Mouse (Mus musculus) monocyte, adult 5-6 weeks (primary cell): Measurements from ENCODE around the gene Nicn1. TPM values are rescaled to one million over a fixed set of nuclear protein-coding genes. Genes with fewer than 3 reads are reported as not detected.
"Not testable (repeated sequence)": the region's sequence is repeated elsewhere in the genome, so short reads cannot be mapped to it uniquely, and the experiment has no call there.

Source experiments
- ATAC-seq: fragments of 153-309, 156-312 bp; replicated peaks from 2 replicates; pipeline ENCODE4 v1.8.0; 2017; ENCODE audit warnings: mild to moderate bottlenecking; ENCODE audit not compliant: low TSS enrichment, insufficient number of reproducible peaks, severe bottlenecking, poor library complexity, low FRiP score
- total RNA-seq: library from RNA; stranded (forward); fragments of 200-1000, 200-491, 200-594 nt; gene quantifications from 3 replicates; pipeline ENCODE4 v1.2.3, GENCODE M21; 2017

Nicn1 gene
- 1.1 to 1.9 TPM (median 1.6 TPM) in 3 replicates for total RNA-seq

DNA sequence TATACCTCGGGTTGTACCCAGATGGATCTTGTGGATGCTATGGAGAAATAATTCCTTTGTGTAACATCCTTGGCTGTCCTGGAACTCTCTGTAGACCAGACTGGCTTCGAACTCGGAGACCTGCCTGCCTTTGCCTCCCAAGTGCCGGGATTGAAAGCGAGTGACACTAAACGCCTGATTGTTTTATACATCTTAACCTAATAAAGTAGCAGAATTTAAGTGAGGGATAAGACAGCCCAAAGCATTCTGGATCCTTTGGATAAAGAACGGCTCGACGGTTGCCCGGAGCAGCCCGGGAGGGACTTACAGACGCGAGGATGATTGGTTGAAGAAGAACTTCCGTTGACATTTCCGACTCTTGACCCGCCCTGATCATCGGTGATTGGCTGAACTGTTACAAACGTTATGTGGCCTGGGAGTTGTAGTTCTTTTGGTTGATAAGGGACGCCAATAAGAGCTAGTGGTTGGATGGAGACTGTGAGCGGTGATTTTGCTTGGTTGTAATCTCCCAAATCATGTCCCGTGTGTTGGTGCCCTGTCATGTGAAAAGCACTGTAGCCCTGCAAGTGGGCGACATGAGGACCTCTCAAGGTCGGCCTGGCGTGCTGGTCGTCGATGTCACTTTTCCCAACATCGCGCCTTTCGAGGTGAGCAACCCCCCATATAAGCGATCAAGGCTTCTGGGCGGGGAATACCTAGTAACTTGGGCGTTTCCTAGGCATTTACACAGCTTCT lies at the start of gene Nicn1:
Nicn1 (plus strand) TSS at position 414 of the 735 bp plus-strand sequence.
- ATAC-seq, result peak; percentile 100

DNA sequence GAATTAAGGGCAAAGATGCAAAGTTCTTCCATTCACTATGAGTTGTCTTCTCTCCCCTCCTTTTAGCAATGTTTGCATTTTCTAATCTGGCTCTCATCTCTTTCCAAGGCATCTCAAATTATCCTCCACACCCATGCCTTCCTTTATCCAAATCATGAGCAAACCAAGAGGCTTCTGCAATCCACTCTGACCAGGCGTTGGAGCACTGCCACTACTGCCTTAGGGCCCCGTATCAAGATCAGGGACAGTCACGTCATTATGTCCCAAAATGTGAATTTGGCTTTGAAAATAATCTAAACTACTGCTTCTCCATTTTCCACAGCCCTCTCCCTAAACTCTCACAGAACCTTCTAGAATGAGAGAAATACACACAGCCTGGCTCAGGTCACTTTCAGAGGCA lies 45.7 kb upstream of the Nicn1 start:
- ATAC-seq, result no peak

DNA sequence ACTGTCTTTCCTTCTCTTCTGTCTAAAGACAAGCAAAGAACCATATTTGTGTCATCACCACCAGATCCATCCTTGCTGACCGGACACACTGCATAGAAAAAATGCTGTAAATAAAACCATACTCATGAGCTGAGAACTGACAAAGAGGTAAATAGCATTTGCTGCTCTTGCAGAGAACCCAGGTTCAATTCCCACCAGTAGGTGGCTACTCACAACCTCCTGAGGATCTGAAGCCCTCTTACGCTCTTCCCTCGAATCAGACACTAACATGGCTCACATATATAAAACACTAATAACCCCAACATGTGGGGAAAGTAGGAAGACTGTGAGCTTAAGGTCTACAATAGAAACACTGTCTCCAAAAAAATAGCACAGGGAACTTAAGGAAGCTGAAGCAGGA lies 45.2 kb upstream of the Nicn1 start:
- ATAC-seq, result no peak

DNA sequence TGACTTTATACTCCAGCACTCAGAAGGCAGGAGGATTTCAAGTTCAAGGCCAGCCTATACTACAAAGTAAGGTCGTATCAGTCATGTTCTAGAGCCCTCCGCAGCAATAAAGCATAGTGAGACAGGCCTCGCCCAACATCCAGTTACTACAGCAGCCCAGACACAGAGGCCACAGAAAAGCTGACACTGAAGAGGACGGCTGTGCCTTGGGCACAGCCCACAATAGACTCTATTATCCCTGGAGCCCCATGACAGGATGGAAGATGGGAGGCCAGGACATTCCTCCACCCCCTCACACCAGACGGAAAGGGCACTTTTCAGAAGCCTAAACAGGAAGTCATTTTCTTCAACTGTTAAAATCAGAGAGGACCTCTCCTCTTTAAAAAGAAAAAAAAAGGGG lies 41.3 kb upstream of the Nicn1 start:
- ATAC-seq, result no peak

DNA sequence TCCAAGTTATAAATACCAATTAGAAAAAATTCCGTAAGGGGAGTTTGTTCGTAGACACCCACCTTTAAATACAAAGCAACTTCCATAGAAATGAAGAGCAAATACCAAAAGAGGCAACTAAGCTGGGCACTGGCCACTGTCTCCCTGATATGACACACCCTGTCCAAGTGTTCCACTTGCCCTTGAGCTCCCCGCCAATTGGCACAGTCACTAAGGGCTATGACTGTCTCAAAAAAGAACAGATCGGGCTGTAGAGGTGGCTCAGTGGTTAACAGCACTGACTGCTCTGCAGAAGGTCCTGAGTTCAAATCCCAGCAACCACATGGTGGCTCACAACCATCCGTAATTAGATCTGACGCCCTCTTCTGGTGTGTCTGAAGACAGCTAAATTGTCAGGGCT lies 38.4 kb upstream of the Nicn1 start:
- no peak for ATAC-seq

DNA sequence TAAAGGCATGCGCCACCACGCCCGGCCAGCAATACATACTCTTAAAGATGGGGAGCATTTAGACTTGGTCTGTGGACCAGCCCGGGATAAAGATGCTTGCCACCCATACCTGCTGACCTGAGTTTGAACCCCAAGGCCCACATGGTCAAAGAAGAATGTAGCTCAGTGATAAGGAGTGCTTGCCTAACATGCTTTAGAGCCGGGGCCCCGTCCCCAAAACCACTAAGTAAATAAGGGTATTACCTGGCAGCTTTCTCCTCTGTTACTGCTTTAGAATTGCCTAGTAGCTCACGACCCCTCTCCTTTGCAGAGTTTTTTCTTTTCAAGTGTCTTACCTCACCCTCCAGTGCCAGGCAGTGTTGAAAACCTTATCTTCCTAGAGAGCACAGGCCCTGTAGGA lies 37.5 kb upstream of the Nicn1 start:
- ATAC-seq, result no peak

DNA sequence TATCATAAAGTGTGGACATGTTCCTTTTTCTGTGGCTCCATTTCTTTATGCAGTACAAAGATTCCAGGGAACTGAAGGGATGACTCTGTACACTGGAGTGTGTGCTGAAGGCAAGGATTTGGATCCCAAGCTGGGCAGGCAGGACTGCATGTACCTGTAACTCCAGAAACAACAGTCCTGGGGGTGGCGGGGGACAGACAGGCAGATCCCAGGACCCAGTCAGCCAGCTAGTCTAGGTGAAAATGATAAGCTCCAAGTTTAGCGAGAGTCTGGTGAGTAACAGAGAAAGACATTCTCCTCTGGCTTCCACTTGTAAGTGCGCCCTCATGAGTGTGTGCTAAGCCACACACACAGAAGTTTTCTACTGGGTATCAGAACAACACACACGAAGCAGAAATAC lies 29.7 kb upstream of the Nicn1 start:
- ATAC-seq, result no peak

DNA sequence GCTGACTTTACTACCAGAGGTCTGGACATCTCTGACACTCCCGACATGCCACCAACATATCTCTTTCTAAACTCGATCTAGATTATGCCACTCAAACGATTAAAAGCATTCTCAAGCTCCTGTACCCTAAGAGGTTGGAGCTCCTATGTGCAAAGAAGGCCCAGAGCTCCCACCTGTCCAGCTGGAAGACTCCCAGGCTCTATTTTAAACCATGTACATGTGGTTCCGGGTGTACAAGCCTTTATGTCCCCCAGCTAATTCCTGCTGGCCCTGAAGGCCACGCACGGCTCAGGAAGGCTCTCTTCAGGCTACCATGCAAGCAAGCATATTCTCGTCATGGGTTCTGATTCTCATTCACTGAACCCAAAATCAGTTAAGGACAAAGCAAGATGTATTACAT lies 28.4 kb upstream of the Nicn1 start:
- ATAC-seq, result no peak

DNA sequence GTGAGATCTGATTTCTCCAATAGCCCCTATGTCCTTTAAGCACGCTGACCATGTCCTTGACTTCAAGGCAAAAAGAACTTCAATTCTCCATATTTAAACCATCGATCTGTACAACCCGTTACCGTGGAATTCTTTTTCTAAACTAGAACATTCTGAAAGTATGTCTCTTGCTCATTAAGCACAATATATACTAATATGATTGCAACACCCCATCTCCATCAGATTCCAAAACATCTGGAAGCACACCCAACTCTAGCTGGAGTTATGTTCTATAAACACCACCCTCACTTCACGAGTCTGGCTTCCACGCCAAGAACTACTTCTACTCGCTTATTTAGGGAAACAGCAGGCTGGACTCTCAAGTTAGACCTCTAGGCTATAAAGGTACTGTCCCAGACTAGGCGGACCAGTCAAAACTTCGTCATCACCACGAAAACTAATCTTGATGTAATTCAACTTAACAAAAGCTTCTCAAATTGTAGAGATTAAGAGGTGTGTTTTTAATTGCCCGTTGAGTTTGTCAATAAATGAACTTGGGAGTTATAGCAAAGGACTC lies 27.7 kb upstream of the Nicn1 start:
- no peak for ATAC-seq

DNA sequence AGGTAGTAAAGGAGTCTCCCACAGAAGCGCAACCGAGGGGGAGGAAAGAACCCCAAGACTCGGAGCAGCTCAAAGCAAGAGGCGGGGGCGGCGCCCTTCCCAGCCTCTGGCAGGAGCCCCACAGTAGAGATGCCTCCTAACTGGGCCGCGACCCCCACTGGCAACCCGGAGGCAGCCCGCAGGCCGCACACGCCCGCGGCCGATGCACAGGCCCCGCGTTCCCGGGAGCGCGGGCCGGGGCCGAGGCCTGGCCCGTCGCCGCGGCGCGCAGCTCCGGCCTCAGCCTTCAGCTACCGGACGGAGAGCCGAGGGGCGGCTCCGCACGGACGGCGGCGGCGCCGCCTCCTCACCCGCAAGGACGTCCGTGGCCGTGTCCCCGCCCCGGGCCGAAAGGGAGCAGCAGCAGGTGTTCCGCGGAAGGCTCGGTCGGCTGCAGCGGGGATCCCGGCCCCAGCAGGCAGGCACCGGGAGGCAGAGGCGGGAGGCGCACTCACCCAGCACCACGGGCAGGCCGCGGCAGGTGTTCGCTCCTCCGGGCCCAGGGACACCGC lies 27.0 kb upstream of the Nicn1 start:
- ATAC-seq, result no peak

DNA sequence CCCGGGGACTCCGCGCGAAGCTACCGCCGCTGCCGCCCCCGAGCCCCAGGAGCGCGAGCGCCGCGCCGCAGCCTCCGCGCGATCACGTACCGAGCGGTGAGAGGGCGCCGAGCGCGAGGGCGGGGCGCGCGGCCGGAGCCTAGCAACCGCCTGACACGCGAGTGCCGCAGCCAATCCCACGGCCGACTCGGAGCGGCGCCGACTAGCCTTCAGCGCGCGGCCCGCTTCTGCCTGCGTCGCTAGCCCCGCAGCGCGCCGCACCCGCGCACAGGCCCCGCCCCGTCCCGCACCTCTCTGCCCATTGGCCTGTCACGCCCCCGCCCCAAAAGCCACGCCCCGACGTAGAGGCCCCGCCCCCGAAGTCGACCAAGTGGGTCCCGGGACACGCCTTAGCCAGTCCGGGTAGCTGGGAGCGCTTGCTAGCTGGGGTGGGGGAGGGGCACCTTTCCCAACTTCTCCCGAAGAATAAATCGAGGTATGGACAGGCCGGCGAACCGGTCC lies 26.5 kb upstream of the Nicn1 start, which contains the start of gene Dag1:
Dag1 (minus strand) TSS at position 269 of the 501 bp plus-strand sequence.
- ATAC-seq, result peak; percentile 88

DNA sequence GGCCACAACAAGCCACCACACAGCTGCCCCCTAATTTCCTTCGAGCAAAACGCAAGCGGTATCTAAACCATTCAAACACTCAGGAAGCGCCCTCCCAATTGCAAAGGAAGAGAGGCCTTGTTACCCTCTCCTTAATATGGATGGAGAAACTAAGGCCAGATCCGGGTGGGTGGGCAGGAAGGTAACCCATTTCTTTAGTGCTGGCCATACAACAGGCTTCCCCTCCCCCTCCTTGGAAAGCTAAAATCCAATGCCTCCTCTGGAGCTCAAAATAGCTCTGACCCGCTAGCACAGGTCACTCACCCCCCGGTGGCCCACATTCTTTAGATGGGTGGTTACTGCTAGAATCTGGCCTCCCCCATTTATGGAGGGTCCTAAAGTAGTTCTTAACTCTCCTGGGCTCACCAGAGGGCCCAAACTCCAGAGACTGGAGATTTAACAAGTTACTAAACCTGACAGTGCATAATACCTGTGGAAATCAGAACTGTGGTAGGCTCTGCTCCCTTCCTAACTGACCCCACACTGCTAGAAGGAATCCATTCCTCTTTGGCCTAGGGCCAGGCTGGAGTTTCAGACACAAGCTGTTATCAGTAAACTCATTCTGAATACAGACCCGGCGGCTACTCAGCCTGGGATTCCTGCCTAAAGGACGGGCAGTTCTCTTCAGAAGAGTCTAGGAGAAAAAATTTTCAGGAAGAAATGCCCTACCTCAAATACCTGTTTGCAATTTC lies 25.9 kb upstream of the Nicn1 start:
- ATAC-seq, result 0 out of 2 replicates have a peak, but pooled peaks have one; percentile 1

DNA sequence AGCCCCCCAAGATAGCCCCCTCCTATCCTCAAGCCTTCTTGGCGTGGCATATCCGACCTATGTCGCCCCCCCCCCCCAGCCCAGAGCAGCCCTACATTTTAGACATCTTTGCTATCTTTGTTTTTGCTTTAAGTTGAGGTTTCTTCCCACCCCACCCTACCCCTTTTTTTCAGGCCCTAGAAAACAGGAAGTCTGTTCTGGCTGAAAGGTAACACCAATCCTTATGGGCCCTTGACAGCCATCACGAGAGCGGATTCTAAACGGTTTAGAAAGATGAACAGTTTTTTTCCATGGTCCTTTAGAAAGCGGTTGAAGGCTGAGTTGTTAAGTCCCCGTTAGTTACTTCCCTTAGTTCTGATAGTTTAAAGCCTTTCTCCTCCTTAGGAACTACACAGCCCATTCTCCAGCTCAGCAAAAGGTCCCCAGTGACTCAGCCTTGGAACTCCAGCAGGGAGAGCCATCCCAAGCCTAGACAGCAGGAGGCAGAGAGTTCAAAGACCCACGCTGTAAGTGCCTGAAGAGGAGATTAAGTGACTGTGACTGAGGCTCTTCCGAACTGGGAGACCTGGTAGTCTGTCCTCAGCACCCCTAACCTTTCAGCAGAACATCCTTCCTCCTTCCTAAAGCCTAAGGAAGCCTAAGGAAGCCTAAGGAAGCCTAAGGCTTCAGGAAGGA lies 23.8 kb upstream of the Nicn1 start:
- ATAC-seq, result no peak

DNA sequence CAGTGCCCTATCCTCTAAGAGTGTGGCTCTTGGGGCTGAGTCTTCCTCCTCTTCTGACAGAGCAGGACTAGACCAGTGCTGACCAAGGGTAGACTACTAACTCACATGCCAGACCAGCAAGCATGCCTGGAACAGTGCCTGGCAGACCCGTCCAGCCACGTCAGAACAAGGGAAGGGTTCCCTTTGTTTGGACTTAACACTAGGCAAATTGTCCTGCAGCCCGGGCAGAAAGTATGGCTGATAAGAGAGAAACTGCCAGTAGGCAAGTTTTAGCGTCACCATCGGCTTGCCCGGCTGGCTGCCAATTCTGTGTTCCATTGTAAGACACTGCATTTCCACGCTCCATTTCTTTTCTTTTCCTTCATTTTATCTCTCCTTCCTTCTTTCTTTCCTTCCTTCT lies 22.5 kb upstream of the Nicn1 start:
- ATAC-seq, result no peak

DNA sequence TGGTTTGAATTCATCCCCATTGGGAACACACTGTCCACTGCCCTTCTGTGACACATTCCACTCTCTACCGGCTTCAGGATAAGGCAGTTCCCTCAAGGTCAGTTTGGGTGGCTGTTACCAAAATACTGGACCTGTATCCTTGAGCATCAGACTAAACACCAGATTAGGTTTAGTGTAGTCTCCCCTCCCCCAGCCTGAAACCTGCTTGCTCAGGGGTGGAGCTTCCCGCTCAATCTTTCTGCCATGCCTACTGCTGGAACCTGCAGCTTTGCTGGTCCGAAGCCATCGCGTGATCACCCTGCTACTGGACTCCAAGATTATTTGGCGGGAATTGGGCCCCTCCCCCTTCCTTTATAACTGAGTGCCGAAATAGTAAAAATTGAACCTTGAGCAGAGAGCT lies 21.5 kb upstream of the Nicn1 start:
- ATAC-seq, result not testable (repeated sequence)

DNA sequence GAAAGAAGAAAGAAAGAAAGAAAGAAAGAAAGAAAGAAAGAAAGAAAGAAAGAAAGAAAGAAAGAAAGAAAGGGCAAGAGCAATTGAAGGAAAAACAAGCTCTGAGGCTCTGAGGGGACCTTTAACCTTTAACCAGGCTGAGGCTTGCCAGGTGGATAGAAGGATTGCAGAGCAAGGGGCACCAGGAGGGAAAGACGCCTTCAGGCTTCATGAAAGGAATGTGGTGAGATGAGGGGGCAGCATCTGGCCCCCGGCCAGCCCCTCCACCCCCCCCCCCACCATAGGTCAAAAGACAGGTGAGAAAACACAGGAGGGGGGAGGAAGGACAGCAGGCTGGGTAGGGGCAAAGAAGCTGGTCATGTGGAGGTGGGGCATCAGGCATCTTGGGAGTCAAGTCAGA lies 18.3 kb upstream of the Nicn1 start:
- ATAC-seq, result no peak

DNA sequence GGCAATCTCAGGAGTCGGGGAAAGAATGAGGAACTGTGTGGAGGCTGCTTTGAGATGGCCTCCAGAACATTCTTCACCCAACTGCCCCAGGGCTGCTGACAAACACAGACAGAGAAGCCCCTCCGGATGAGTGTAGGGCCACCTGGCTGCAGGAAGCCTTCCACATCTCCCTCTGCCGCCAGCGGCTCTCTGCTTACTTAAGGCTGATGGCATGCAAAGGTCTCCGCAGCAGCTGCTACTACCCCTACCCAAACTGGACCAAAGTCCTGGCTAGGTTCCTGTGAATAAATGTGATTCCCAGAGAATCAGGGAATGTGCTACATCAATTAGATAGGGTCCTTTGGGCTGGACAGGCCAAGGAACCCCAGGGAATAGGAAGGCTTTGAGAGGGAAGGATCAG lies 17.5 kb upstream of the Nicn1 start:
- ATAC-seq, result no peak

DNA sequence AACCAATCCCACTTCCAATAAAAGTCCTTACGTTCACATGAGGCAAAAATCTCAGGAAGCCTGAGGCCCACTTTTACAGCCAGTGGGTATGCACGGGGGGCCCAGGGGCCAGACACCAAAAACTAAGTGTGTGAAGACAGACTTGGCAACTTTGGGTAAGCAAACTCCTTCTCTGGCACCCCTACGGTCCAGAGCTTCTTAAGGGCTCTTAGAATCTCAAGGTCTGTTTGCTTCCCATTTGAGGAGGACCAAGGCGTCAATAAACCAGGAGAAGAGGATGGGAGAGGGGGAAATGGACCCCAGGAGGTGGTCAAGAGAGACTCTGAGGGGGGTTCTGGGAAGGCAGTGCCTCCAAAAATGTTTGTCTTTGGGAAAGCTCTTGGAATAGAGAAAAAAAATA lies 16.7 kb upstream of the Nicn1 start:
- no peak for ATAC-seq
